Mouse (Mus musculus) frontal cortex, adult (tissue): ENCODE results near the gene Zfp148.
"Not testable (repeated sequence)": the region's sequence is repeated elsewhere in the genome, so short reads cannot be mapped to it uniquely, and the experiment has no call there.

Experiments
- ATAC-seq: cut with Nextera tagmentation; 2 replicates; pipeline ENCODE4 v1.9.2; 2017; ENCODE audit warnings: mild to moderate bottlenecking, moderate library complexity, mixed read lengths; ENCODE audit not compliant: low TSS enrichment

Zfp148 gene

DNA sequence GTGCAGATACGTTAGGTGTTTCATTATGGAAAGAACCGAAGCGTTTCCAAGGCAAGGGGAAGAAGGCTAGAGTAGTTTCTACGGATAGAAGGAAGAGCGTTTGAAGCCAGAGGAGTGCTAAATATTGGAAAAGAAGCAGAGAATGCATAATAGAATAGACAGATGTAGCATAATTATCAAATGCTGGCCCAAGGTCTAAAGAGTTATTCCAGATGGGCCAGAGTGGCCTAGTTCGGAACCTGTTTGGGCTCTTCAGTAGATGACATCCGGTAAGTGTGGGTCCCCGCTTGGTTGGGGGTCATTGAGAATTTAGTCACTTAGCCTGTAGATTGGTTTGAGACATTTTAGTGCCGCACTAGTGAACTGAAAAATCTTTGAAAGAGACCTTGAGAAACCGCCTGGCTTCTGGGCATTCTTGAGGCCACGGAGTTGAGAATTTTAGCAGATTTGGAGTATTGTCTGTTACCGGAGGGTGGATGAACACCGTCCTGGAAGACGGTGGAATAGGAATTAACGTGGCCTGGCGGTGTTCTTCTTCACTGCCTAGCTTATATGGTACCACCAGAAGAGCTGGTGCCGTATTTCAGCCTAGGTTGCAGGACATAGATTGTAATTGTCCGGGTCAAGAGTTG lies 1.1 kb downstream of the Zfp148 start:
- ATAC-seq = no peak

DNA sequence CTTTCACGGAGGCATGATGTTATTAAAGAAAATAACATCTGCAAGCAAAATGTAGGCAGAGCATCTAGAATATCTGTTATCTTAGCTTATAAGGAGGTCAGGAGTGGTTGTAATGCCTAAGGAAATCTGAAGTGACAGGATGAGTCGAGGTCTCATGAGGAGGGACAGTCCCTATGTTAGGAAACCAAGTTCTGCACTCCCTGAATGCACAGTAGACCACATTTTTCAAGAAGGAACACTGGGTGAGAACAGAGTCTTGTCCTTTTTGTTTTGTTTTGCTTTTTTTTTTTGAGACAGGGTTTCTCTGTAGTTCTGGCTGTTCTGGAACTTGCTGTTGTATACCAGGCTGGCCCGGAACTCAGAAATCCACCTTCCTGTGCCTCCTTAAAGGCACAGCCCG lies 1.7 kb downstream of the Zfp148 start:
- no peak for ATAC-seq

- no peak for ATAC-seq
Observed at GRCm38 (mm10) chr16:33383584-33383983, 2.9 kb downstream of the Zfp148 start.

- not testable (repeated sequence) for ATAC-seq
Observed at GRCm38 (mm10) chr16:33384057-33384456, 3.4 kb downstream of the Zfp148 start.

GRCm38 (mm10) chr16:33387013-33387412 lies 6.4 kb downstream of the Zfp148 start:
- ATAC-seq = no peak

- no peak for ATAC-seq
Observed at GRCm38 (mm10) chr16:33387420-33387819, 6.8 kb downstream of the Zfp148 start.

DNA sequence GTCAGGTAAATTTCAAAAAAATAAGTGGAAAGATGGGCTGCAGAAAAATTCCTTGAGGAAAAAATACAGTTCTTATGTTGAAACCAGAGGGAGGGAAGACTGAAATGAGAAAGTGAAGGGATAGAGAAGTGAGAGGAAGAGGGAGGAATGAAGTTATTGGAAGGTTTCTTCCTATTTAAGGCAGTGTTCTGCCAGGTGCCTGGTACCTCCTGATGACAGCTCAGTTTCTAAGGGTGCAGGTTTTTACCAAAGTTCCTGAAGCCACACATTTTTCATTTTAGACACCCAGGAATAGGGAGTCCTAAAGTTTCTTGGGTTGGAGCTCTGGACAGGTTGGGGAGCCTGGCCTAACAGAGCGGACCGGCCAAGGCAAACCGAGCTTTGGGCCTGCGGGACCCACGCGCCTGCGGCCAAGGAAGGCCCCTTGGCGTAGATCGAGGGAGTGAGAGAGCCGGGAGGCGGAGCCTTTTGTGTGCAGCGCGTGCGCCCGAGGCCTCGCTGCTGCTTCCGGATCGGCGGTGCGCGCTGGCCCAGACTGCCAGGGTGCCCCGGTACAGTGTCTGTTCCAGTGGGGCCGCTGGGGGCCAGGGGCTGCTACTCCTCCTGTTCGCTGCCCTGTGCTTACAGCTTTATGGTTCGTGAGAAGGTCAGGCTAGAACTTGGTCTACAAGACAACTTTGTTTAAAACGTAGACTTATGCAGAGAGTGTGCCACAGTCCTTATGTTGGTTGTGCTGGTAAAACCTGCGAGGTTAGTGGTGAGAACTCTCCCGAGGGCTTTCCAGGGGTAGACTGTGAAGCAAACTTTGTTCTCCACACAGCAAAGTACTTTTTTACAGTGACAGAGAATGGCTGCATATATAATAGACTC lies 19.5 kb downstream of the Zfp148 start:
- peak; percentile 74 for ATAC-seq

- ATAC-seq = no peak
Observed at GRCm38 (mm10) chr16:33400943-33401342, 20.3 kb downstream of the Zfp148 start.

GRCm38 (mm10) chr16:33403258-33403657 lies 22.6 kb downstream of the Zfp148 start:
- ATAC-seq = no peak

- no peak for ATAC-seq
Observed at GRCm38 (mm10) chr16:33404055-33404454, 23.4 kb downstream of the Zfp148 start.

GRCm38 (mm10) chr16:33405487-33405886 lies 24.9 kb downstream of the Zfp148 start:
- no peak for ATAC-seq

DNA sequence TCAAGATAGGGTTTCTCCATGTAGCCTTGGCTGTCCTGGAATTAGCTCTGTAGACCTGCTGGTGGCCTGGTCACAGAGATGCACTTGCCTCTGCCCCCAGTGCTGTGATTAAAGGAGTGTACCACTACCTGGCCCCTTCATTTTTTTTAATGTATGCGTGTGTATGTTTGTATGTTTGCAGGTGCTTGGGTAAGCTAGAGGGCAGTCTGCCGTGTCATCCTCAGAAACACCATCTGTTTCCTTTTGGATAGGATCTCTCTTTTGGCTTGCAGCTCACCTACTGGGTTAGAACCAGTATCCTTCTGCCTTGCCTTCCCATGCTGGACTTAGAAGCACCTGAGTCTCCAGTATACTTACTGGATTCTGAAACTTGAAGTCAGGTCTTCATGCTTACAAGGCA lies 29.5 kb downstream of the Zfp148 start:
- no peak for ATAC-seq

GRCm38 (mm10) chr16:33410605-33411004 lies 30.0 kb downstream of the Zfp148 start:
- ATAC-seq = no peak

- ATAC-seq = peak; percentile 83
Observed at GRCm38 (mm10) chr16:33414191-33414590, 33.6 kb downstream of the Zfp148 start.

DNA sequence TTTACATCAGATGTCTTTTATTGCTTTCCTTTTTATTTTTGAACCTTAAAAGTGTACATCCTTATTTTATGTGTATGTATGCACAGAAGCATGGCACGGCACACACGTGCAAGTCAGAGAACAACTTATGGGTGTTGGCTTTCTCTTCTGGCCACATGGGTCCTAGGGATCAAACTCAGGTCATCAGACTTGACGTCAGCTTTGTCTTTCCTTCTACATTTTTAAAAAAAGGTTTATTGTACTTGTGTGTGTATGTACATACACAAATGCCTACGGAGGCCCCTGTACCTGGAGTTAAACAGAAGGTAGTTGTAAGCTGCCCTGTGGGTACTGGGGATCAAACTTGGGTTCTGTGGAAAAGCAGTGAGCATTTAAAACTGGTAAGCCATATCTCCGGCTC lies 35.0 kb downstream of the Zfp148 start:
- no peak for ATAC-seq

GRCm38 (mm10) chr16:33428327-33428726 lies 47.7 kb downstream of the Zfp148 start:
- ATAC-seq = no peak

DNA sequence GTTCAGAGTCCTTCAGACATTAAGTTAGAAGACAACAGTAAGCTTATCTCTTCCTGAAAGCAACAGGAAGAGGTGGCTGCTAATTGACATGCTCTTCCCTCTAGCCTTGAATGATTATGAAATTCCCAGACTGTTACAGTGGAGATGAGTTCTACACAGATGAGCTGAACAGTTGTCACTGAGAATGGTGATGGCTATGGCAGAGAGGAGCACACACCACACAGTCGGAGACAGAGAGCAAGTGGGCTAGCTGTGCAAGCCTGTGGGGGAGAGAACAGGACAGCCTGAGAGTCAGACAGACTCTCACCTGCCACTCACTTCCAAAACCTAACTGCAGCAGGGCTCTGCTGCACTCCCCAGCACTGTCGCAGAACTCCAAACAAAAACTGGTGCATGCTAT lies 51.0 kb downstream of the Zfp148 start:
- peak; percentile 82 for ATAC-seq

- ATAC-seq = no peak
Observed at GRCm38 (mm10) chr16:33441065-33441464, 60.4 kb downstream of the Zfp148 start.

DNA sequence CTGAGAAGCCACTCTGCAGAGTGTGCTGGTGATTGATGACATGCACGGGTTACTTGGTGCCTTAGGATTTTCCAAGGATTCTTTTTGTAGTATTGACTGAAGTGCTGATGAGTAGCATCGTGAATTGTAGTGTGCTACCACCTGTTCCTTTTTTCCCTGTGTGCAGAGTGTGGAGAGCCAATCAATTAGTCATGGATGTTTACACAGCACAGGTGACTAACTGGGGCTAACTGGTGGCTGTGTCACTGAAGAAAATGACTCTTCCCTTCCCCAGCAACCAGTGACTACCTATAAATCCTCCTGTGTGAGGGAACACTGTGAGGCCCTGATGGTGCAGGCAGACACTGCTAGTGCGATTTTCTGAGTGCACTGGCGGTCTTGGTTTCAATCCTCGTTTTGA lies 66.2 kb downstream of the Zfp148 start:
- no peak for ATAC-seq

- no peak for ATAC-seq
Observed at GRCm38 (mm10) chr16:33453826-33454225, 73.2 kb downstream of the Zfp148 start.

DNA sequence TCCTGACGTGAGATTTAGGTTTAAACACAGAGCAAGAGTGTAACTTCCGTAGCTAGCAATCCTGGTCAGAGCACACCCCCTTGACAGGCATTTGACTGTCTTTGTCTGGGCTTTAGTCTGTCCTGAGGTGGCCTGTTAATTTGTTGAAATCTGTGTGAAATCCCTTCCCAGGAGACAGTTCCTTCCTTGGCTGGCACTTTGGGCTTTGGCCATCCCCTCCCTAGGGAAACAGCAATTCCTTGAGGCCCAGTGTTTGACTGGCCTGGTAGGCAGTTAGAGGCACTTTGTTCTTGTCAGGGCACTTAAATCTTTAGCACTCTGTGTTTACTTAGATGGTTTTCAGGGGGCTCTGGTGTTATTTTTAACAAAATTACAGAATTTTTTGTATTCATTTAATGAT lies 73.7 kb downstream of the Zfp148 start:
- ATAC-seq = no peak

- ATAC-seq = no peak
Observed at GRCm38 (mm10) chr16:33455263-33455910, 74.8 kb downstream of the Zfp148 start.

- ATAC-seq = no peak
Observed at GRCm38 (mm10) chr16:33459101-33459500, 78.5 kb downstream of the Zfp148 start.
